Mouse (Mus musculus) forebrain, embryonic 11.5 days (tissue): ENCODE measurements around the gene Apobec3. TPM values are rescaled to one million over a fixed set of nuclear protein-coding genes. Genes with fewer than 3 reads are reported as not detected.

Experiments
- ATAC-seq: fragments of 200-750 bp; cut with Nextera tagmentation; replicated peaks from 2 replicates; pipeline ENCODE4 v1.8.0; 2017; ENCODE audit warnings: moderate TSS enrichment; ENCODE audit not compliant: low FRiP score
- DNase-seq: peaks from one replicate; pipeline ENCODE4 v3.0.0-alpha.2; 2017; ENCODE audit warnings: low spot score
- H3K27ac ChIP-seq: fragments of 300-500 bp; sonication (generic); 2 replicates; pipeline ENCODE4 v1.5.1; 2014; ENCODE audit warnings: low read depth, low read length
- H3K27me3 ChIP-seq: fragments of 300-500 bp; sonication (generic); 2 replicates; pipeline ENCODE4 v1.6.1; 2014; ENCODE audit warnings: mild to moderate bottlenecking, low read length, mixed read lengths; ENCODE audit not compliant: control insufficient read depth, insufficient read depth
- H3K36me3 ChIP-seq: fragments of 300-500 bp; sonication (generic); 2 replicates; pipeline ENCODE4 v1.6.1; 2014; ENCODE audit warnings: mild to moderate bottlenecking, low read length, moderate library complexity, mixed read lengths; ENCODE audit not compliant: control insufficient read depth, insufficient read depth
- H3K4me1 ChIP-seq: fragments of 300-500 bp; sonication (generic); replicated peaks from 2 replicates; pipeline ENCODE4 v1.6.1; 2014; ENCODE audit warnings: low read length, mixed read lengths; ENCODE audit not compliant: control insufficient read depth, insufficient read depth
- H3K4me2 ChIP-seq: fragments of 300-500 bp; sonication (generic); 2 replicates; pipeline ENCODE4 v1.6.1; 2014; ENCODE audit warnings: low read depth, mild to moderate bottlenecking, low read length, moderate library complexity, mixed read lengths; ENCODE audit not compliant: severe bottlenecking
- H3K4me3 ChIP-seq: fragments of 300-500 bp; sonication (generic); 2 replicates; pipeline ENCODE4 v1.5.1; 2014; ENCODE audit warnings: low read depth, low read length
- H3K9ac ChIP-seq: fragments of 300-500 bp; sonication (generic); 2 replicates; pipeline ENCODE4 v1.6.1; 2014; ENCODE audit warnings: low read length
- H3K9me3 ChIP-seq: fragments of 300-500 bp; sonication (generic); 2 replicates; pipeline ENCODE4 v1.6.1; 2016; ENCODE audit warnings: low read length, mixed read lengths; ENCODE audit not compliant: control insufficient read depth
- WGBS: fragments of 180-500 bp; shearing (Covaris S2); extraction: QIAGEN DNeasy Blood & Tissue Kit; methylation state at CpG from one replicate; pipeline ENCODE4 v1.1.7; 2014; 5-methylcytosine and 5-hydroxymethylcytosine counted together
- polyA plus RNA-seq: library from polyadenylated mRNA; unstranded; fragments of >200 nt; fragmentation: Nextera tagmentation; extraction: Ambion mirVana; gene quantifications from 2 replicates; pipeline ENCODE4 v1.2.1, GENCODE M21; 2014

Apobec3 gene
- polyA plus RNA-seq, 1 experiment from 2014 or later = 10.6 TPM

DNA sequence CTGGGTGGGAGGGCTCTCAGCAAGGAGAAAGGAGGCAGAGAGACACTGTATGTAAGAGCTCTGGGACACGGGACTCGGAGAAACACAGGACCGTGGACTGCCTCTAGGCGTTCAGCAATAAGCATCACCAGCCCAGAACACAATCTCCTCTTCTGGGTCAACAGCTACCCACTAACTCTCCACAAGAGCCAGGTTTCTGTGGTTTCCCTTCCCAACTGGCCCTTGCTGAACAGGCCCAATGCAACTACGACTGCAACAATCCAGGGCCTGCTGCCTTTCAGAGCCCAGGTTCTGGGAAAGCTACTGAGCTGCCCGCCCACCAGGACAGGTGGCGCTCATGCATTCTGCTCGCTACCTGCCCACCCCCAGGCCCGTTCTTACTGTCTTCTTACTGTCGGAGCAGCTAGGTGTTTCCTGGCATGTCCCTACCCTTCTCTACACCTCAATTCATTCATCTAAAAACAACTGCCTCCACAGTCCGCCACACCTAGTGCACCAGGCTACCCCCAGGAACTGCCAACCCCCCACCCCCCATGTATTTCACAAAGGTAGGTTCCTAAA lies 35.5 kb downstream of the Apobec3 start:
- H3K4me1 ChIP-seq = peaks cover 4% of the 10 kb centered on the region; the same call in 1 of the 2 replicates
- H3K4me3 ChIP-seq = peak overlapping the region; percentile 52; the same call in 1 of the 2 replicates
- H3K27me3 ChIP-seq = no peaks in the 10 kb centered on the region
- 69% methylated on average over 11 of the region's 11 CpGs for WGBS
- H3K9me3 ChIP-seq = no peaks in the 10 kb centered on the region; the same call in 1 of the 2 replicates
- DNase-seq (no peak), ATAC-seq (no peak)
- no peaks in the 10 kb centered on the region for H3K36me3 ChIP-seq
- H3K4me2 ChIP-seq = peak overlapping the region; percentile 87; the same call in 1 of the 2 replicates
- H3K27ac ChIP-seq = no peak overlapping the region
- H3K9ac ChIP-seq = peak overlapping the region; percentile 57; the same call in 1 of the 2 replicates

DNA sequence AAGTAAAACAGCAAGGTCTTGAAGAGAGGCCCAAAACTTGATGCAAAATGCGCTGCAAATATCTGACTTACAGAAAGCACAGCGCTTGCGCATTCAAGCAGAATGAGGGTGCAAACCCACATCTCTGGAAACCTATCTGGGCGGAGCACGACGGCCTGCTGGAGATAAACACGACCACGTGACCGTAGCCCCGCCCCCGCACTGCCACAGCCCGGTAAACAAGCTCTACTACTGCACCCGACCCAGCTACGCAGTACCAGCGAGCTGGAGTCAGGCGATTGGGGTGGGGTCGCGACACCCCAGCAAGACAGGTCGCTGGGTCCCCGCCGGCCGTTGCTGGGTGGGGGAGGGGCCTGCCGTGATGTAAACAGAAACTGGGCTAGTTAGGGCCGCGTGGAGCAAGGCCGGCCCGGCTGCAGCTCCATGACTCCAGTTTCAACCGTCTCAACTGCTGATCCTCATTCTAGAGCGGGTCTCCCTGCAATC lies 36.2 kb downstream of the Apobec3 start:
- Histone ChIP-seq H3K27ac (peak overlapping the region; percentile 10; the same call in 1 of the 2 replicates), H3K27me3 (peaks cover 3% of the 10 kb centered on the region; the same call in 1 of the 2 replicates), H3K36me3 (no peaks in the 10 kb centered on the region), H3K9me3 (no peaks in the 10 kb centered on the region), H3K4me1 (peaks cover 4% of the 10 kb centered on the region; the same call in 1 of the 2 replicates), H3K4me2 (peak overlapping the region; percentile 87), H3K9ac (peak overlapping the region; percentile 57), H3K4me3 (peak overlapping the region; percentile 52)
- ATAC-seq (peak; percentile 75), DNase-seq (peak; percentile 87)
- WGBS = under 1% methylated on average over 29 of the region's 29 CpGs

DNA sequence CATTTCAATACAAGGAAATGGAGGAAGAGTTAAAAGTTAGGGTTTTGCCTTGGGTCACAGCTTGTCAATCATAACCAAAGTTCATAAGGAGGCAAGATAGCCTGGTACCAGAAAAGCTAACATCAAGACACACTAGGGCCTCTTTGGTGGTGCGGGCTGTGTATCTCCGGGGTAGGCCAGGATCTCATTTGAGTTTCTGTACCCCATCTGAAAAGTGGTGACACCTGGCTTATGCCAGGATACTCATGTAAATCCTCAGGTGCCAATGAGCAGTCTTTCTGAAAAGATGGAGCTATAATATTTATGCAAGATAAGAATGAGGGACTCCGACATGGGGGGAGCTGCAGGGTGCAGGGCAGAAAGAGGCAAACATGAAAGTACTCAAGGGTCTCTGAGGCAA lies 36.9 kb downstream of the Apobec3 start:
- Histone ChIP-seq H3K4me2 (peak overlapping the region; percentile 87; the same call in 1 of the 2 replicates), H3K27ac (peak overlapping the region; percentile 10; the same call in 1 of the 2 replicates), H3K36me3 (no peaks in the 10 kb centered on the region), H3K4me3 (no peak overlapping the region), H3K9ac (no peak overlapping the region), H3K27me3 (peaks cover 9% of the 10 kb centered on the region), H3K4me1 (peaks cover 4% of the 10 kb centered on the region), H3K9me3 (no peaks in the 10 kb centered on the region)
- DNase-seq (no peak), ATAC-seq (no peak)
- 89% methylated on average over 3 of the region's 3 CpGs for WGBS

DNA sequence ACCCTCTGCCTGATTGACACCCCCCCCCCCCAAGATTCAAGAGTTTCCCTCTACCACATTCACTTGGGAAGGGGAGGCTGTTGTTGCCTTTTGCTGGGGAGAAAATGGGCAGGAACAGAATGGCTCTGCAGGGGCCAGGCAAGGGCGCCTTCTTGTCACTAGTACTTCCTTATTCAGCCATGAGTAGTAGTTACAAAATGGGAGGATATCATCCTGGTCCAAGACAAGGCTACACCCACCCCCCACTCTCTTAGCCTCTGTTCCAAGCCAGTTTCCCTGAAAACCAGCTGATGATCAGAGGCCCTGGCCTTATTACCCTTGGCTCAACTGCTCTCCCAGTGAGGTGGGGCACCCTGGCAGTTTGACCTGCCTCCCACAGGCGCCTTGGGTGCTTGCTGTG lies 37.3 kb downstream of the Apobec3 start:
- H3K9me3 ChIP-seq = no peaks in the 10 kb centered on the region
- H3K27me3 ChIP-seq = peaks cover 13% of the 10 kb centered on the region
- no peak overlapping the region for H3K4me2 ChIP-seq
- H3K27ac ChIP-seq = no peak overlapping the region
- peaks cover 8% of the 10 kb centered on the region for H3K4me1 ChIP-seq
- no peak overlapping the region for H3K9ac ChIP-seq
- DNase-seq (no peak), ATAC-seq (no peak)
- H3K4me3 ChIP-seq = no peak overlapping the region
- 72% methylated on average over 2 of the region's 2 CpGs for WGBS
- H3K36me3 ChIP-seq = no peaks in the 10 kb centered on the region

DNA sequence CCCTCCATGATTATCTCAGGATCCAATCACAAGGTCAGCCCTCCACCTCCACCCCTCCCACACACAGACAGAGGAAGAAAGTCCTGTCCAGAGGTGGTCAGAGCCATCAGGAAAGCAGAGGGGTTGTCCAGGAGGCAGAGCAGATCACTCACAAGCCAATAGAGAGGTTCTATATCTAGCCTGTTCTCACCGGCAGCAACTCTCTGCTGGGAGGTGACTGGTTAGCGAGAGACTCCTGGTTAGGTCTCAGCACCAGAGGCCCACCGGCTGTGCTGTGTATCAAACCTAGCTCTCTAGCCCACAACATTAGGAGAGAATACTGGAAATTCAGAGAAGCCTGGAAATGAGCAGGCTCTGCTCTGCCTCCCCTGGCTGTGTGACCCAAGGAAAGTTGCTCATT lies 38.3 kb downstream of the Apobec3 start:
- Histone ChIP-seq H3K4me3 (no peak overlapping the region), H3K4me1 (peaks cover 10% of the 10 kb centered on the region), H3K4me2 (no peak overlapping the region), H3K9ac (no peak overlapping the region), H3K27ac (no peak overlapping the region), H3K27me3 (peaks cover 18% of the 10 kb centered on the region), H3K36me3 (no peaks in the 10 kb centered on the region), H3K9me3 (no peaks in the 10 kb centered on the region)
- WGBS = 88% methylated on average over 3 of the region's 3 CpGs
- DNase-seq (no peak), ATAC-seq (no peak)

DNA sequence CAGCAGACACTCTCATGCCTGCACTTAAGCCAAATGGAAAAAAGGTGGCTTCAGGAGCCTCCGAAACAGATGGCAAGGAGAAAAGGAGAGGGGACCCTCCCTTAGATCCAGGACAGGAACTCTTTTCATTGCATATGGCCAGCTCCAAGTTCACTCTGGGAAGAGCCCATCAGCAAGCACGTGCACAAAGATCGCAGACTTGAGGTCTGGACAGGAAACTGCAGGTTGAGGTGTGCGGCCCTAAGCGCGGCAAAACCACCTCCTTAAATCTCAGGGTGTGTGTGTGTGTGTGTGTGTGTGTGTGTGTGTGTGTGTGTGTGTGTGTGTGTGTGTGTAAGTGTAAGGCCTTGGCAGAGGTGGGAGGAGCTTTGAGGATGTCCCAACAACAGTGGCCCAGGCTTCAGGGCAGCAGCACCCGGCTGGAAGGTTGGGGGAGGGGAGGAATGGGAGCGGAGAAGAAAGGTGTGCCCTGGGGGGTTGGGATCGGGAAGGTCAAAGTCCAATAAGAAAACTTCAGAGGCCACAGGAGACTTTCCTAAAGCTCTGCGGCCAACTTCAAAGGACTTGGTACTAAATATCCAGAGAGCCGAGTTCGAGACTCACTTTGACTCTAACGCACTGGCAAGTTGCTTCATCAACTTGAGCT lies 40.2 kb downstream of the Apobec3 start:
- no peaks in the 10 kb centered on the region for H3K36me3 ChIP-seq
- no peak for ATAC-seq
- H3K9me3 ChIP-seq = no peaks in the 10 kb centered on the region
- H3K4me2 ChIP-seq = peak overlapping the region; percentile 78
- DNase-seq = no peak
- peaks cover 18% of the 10 kb centered on the region for H3K27me3 ChIP-seq
- H3K27ac ChIP-seq = no peak overlapping the region
- peaks cover 13% of the 10 kb centered on the region for H3K4me1 ChIP-seq
- peak overlapping the region; percentile 53 for H3K4me3 ChIP-seq
- H3K9ac ChIP-seq = no peak overlapping the region; the same call in 1 of the 2 replicates
- 17% methylated on average over 13 of the region's 13 CpGs for WGBS

DNA sequence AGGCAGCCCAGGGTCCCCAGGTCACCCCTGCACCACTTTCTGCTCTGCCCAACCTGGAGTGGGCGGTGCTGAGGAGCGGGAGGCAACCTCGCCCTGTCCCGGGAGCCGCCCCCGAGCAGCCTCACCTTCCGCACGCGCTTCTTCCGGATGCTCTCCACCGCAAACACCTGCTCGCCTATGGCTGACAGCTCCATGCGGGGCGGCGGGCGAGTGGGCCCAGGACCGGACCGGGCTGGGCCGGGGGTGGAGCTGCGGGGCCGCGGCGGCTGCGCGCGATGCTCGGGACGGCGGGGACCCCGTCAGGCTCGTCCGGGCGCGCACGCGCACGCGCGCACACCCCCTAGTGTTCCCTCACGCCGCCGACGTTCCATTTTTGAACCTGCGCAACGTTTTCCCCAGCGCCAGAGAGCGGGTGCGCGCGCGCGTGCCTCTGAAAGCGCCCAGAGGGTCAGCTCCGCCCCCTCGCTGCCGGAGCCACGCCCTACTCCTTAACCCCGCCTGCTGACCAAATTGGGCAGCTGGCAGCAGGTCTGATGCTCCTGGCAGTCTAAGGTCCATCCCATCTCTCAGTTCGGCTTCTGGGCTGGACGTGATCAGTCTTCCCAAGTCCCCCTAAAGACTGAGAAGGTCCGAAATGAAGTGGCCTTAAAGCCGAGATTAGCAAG lies 41.0 kb downstream of the Apobec3 start:
- Histone ChIP-seq H3K9me3 (no peaks in the 10 kb centered on the region), H3K4me3 (peak overlapping the region; percentile 53), H3K27me3 (peaks cover 18% of the 10 kb centered on the region), H3K4me2 (peak overlapping the region; percentile 78), H3K4me1 (peaks cover 13% of the 10 kb centered on the region), H3K36me3 (no peaks in the 10 kb centered on the region), H3K9ac (peak overlapping the region; percentile 67), H3K27ac (no peak overlapping the region)
- peak; percentile 94 for DNase-seq
- ATAC-seq = peak; percentile 64
- WGBS = 0% methylated on average over 62 of the region's 62 CpGs

DNA sequence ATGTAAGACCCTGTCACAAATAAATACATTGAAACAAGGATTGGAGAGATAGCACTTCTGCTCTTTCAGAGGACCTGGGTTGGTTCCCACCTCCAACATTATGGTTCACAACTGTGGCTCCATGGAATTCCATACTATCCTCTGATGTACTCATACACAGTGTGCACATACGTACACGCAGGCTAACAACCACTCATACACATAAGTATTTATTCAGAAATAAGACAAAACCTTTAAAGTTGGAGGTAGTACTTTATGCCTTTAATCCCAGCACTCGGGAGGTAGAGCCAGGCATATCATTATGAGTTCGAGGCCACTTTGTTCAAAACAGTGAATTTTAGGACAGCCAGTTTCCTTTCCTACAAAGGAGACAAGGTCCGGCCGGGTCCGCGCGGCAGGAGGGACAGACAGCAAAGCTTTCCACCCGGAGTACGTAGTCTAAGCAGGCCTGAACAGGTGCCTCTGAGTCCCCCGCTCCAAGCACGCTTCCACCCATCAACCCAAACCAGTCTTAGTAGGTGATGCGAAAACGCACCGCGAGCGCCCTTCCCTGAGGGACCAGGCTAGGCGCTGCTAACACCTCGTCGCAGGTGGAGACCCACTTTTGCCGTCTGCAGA lies 41.7 kb downstream of the Apobec3 start:
- Histone ChIP-seq H3K4me3 (peak overlapping the region; percentile 53; the same call in 1 of the 2 replicates), H3K27me3 (peaks cover 18% of the 10 kb centered on the region), H3K4me2 (peak overlapping the region; percentile 78; the same call in 1 of the 2 replicates), H3K9me3 (no peaks in the 10 kb centered on the region), H3K27ac (no peak overlapping the region), H3K4me1 (peaks cover 9% of the 10 kb centered on the region), H3K36me3 (no peaks in the 10 kb centered on the region), H3K9ac (no peak overlapping the region)
- WGBS = 3% methylated on average over 22 of the region's 22 CpGs
- peak; percentile 65 for DNase-seq
- ATAC-seq = peak; percentile 40
